ENCODE assay signal across 14 mouse cellular contexts in genomic region chr5:31038171-31038845, GRCm38 (mm10).
"Had no signal": no experiment of that assay in that cellular context is flagged by ENCODE, and none has a peak within 500 bp of the region (broad histone marks: within the 10 kb centered on the region; RNA-seq: fewer than 3 reads in every experiment).

No protein-coding gene starts in this region.

- H3K27me3 ChIP-seq: limb, embryonic 15.5 days; liver, embryonic 12.5 days; neural tube, embryonic 13.5 days had no signal

- DNase-seq: lung, embryonic 14.5 days; lung, postnatal 10 days; lung, postnatal 4 days; midbrain, embryonic 14.5 days; retina, postnatal 1 day; right cerebral cortex, postnatal 4 days; spleen, adult 18-20 months; thymus, adult 18-20 months; thymus, postnatal 14 days had no signal

- H3K27ac ChIP-seq: left cerebral cortex, adult 2 months; limb, embryonic 15.5 days; liver, embryonic 12.5 days; midbrain, embryonic 10.5 days; neural tube, embryonic 13.5 days had no signal

- H3K4me1 ChIP-seq: limb, embryonic 15.5 days; liver, embryonic 12.5 days; midbrain, embryonic 10.5 days; neural tube, embryonic 13.5 days had no signal

- ATAC-seq: liver, embryonic 12.5 days had no signal

- H3K9me3 ChIP-seq: limb, embryonic 15.5 days; liver, embryonic 12.5 days; midbrain, embryonic 10.5 days; neural tube, embryonic 13.5 days had no signal

- H3K4me2 ChIP-seq: limb, embryonic 15.5 days; liver, embryonic 12.5 days; lung, embryonic 14.5 days; neural tube, embryonic 13.5 days had no signal

- H3K9ac ChIP-seq: limb, embryonic 15.5 days; liver, embryonic 12.5 days; lung, embryonic 14.5 days; neural tube, embryonic 13.5 days had no signal

- H3K4me3 ChIP-seq: left cerebral cortex, adult 2 months; limb, embryonic 15.5 days; liver, embryonic 12.5 days; midbrain, embryonic 10.5 days; neural tube, embryonic 13.5 days had no signal
